Mouse (Mus musculus): Measurements from ENCODE around the gene Pih1h3b.
A peak's percentile ranks its signal among the peaks of the same experiment; 100 is the strongest.

The Pih1h3b gene

GRCm38 (mm10) chrX:140062135-140062975 lies at the start of gene Pih1h3b, which contains the start of gene Nup62cl:
Gene Pih1h3b, plus strand, starts transcription at chrX:140062879.
Gene Nup62cl, minus strand, starts transcription at chrX:140062712.
- peak; percentile 2 for DNase-seq

GRCm38 (mm10) chrX:140060886-140061874 lies 1.5 kb upstream of the Pih1h3b start:
- no peak for DNase-seq

GRCm38 (mm10) chrX:140082535-140082934 lies 19.9 kb downstream of the Pih1h3b start:
- no peak for DNase-seq

GRCm38 (mm10) chrX:140094066-140094465 lies 31.4 kb downstream of the Pih1h3b start:
- no peak for DNase-seq

All from right cerebral cortex, adult 18-20 months (tissue).